Mouse (Mus musculus): ENCODE results near the gene Polq. TPM values are rescaled to one million over a fixed set of nuclear protein-coding genes. Genes with fewer than 3 reads are reported as not detected.
"Not testable (repeated sequence)": the region's sequence is repeated elsewhere in the genome, so short reads cannot be mapped to it uniquely, and the experiment has no call there.

Polq gene
- polyA plus RNA-seq, 1 experiment from 2014 or later, result 2.0 TPM

- Histone ChIP-seq H3K27me3 (replicated peaks; ENCODE audit: control insufficient read depth, insufficient read depth, low read length) (no peaks in the 10 kb centered on the region), H3K4me2 (ENCODE audit: low read length) (no peak overlapping the region), H3K36me3 (ENCODE audit: control insufficient read depth, insufficient read depth, low read length) (peaks cover 12% of the 10 kb centered on the region), H3K9me3 (ENCODE audit: control insufficient read depth, low read length) (no peaks in the 10 kb centered on the region), H3K27ac (ENCODE audit: low read depth, low read length) (no peak overlapping the region), H3K4me3 (ENCODE audit: low read length) (no peak overlapping the region), H3K4me1 (ENCODE audit: control insufficient read depth, insufficient read depth, low read depth, low read length) (no peaks in the 10 kb centered on the region), H3K9ac (ENCODE audit: low read depth, low read length) (no peak overlapping the region)
- over 99% methylated on average over 4 of the region's 4 CpGs for WGBS
- no peak for ATAC-seq
These were observed 49.7 kb downstream of the Polq start for GRCm38 (mm10) chr16:37061261-37061660.

GRCm38 (mm10) chr16:37072354-37072753 lies 60.8 kb downstream of the Polq start:
- H3K4me2 ChIP-seq (ENCODE audit: low read length), result no peak overlapping the region
- H3K36me3 ChIP-seq (ENCODE audit: control insufficient read depth, insufficient read depth, low read length), result no peaks in the 10 kb centered on the region
- H3K4me3 ChIP-seq (ENCODE audit: low read length), result no peak overlapping the region
- WGBS, result 96% methylated on average over 5 of the region's 5 CpGs
- no peak overlapping the region for H3K27ac ChIP-seq (ENCODE audit: low read depth, low read length)
- H3K27me3 ChIP-seq (replicated peaks; ENCODE audit: control insufficient read depth, insufficient read depth, low read length), result no peaks in the 10 kb centered on the region
- ATAC-seq, result no peak
- no peaks in the 10 kb centered on the region for H3K9me3 ChIP-seq (ENCODE audit: control insufficient read depth, low read length)
- no peak overlapping the region for H3K9ac ChIP-seq (ENCODE audit: low read depth, low read length)
- H3K4me1 ChIP-seq (ENCODE audit: control insufficient read depth, insufficient read depth, low read depth, low read length), result no peaks in the 10 kb centered on the region

GRCm38 (mm10) chr16:37089648-37090047 lies 78.1 kb downstream of the Polq start:
- Histone ChIP-seq H3K4me1 (ENCODE audit: control insufficient read depth, insufficient read depth, low read depth, low read length) (no peaks in the 10 kb centered on the region), H3K9ac (ENCODE audit: low read depth, low read length) (no peak overlapping the region), H3K4me2 (ENCODE audit: low read length) (no peak overlapping the region), H3K9me3 (ENCODE audit: control insufficient read depth, low read length) (no peaks in the 10 kb centered on the region), H3K27me3 (replicated peaks; ENCODE audit: control insufficient read depth, insufficient read depth, low read length) (no peaks in the 10 kb centered on the region), H3K27ac (ENCODE audit: low read depth, low read length) (no peak overlapping the region), H3K4me3 (ENCODE audit: low read length) (no peak overlapping the region), H3K36me3 (ENCODE audit: control insufficient read depth, insufficient read depth, low read length) (peaks cover 2% of the 10 kb centered on the region; the same call in 1 of the 2 replicates)
- no peak for ATAC-seq
- WGBS, result 87% methylated on average over 1 of the region's 1 CpGs

DNA sequence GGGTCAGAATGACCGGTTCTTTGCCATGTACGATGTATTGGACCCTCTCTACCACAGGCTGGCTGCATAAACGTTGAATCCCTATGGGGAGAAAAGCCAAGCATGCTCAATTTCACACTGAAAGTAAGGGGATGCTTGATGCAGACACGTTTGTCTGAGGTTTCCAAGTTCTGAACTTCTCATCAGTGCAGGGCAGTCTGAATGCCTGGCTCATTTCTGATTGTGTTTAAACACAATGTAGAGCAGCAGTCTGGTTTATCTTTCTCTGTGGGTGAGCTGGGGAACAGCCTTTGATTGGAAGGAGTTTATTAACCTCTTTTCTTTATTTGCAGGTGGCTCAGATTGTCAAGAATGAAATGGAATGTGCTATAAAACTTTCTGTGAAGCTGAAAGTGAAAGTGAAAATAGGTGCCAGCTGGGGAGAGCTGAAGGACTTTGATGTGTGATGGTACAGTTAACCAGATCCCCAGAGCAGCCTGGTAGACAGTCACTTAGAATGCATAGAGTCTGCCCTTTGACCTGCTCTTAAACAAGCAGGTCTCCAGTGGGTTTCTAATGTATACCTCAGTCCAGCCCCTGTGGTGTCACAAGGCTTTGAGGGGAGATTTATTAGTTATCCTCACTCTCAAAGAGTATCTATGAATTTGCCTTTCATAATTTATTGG lies 82.7 kb downstream of the Polq start:
- WGBS, result 65% methylated on average over 4 of the region's 4 CpGs
- no peaks in the 10 kb centered on the region for H3K4me1 ChIP-seq (ENCODE audit: control insufficient read depth, insufficient read depth, low read depth, low read length)
- no peak for ATAC-seq
- H3K36me3 ChIP-seq (ENCODE audit: control insufficient read depth, insufficient read depth, low read length), result peaks cover 4% of the 10 kb centered on the region; the same call in 1 of the 2 replicates
- peaks cover 1% of the 10 kb centered on the region; the same call in 1 of the 2 replicates for H3K9me3 ChIP-seq (ENCODE audit: control insufficient read depth, low read length)
- H3K4me3 ChIP-seq (ENCODE audit: low read length), result no peak overlapping the region
- no peak overlapping the region for H3K27ac ChIP-seq (ENCODE audit: low read depth, low read length)
- no peaks in the 10 kb centered on the region for H3K27me3 ChIP-seq (replicated peaks; ENCODE audit: control insufficient read depth, insufficient read depth, low read length)
- H3K4me2 ChIP-seq (ENCODE audit: low read length), result no peak overlapping the region
- no peak overlapping the region for H3K9ac ChIP-seq (ENCODE audit: low read depth, low read length)

DNA sequence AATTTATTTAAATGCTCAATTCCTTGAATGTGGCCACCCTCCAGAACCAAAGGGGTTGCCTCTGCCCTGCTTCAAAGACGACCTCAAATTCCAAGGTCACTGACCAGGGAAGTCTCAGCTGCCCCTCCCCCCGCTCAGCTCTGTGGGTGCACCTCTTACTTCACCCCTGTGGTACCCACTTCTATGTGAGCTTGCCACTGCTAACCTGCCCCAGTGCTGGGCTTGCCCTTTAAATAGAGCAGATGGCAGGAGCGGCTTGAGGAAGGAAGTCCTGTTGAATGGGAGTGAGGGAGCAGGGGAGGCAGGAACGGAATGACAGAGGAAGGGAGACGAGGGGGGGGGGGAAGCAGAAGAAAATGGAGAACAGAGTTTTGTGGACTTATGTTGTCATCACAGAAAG lies 97.2 kb downstream of the Polq start:
- peak; percentile 63; the same call in 1 of the 2 replicates for ATAC-seq
- 35% methylated on average over 5 of the region's 5 CpGs for WGBS

GRCm38 (mm10) chr16:37109285-37109684 lies 97.7 kb downstream of the Polq start:
- WGBS, result 33% methylated on average over 3 of the region's 3 CpGs
- ATAC-seq, result peak; percentile 96
- no peaks in the 10 kb centered on the region for H3K9me3 ChIP-seq (ENCODE audit: control insufficient read depth, low read length)
- no peak overlapping the region for H3K4me3 ChIP-seq (ENCODE audit: low read length)
- no peak overlapping the region for H3K27ac ChIP-seq (ENCODE audit: low read depth, low read length)
- no peaks in the 10 kb centered on the region for H3K4me1 ChIP-seq (ENCODE audit: control insufficient read depth, insufficient read depth, low read depth, low read length)
- H3K36me3 ChIP-seq (ENCODE audit: control insufficient read depth, insufficient read depth, low read length), result no peaks in the 10 kb centered on the region
- H3K9ac ChIP-seq (ENCODE audit: low read depth, low read length), result no peak overlapping the region
- H3K27me3 ChIP-seq (replicated peaks; ENCODE audit: control insufficient read depth, insufficient read depth, low read length), result no peaks in the 10 kb centered on the region
- no peak overlapping the region for H3K4me2 ChIP-seq (ENCODE audit: low read length)

More for the DNA sequence above, 97.2 kb downstream of the Polq start:
- H3K9ac ChIP-seq (ENCODE audit: low read depth, low read length), result no peak overlapping the region; the same call in 1 of the 2 replicates
- no peak overlapping the region for H3K27ac ChIP-seq (ENCODE audit: low read depth, low read length)
- no peak overlapping the region for H3K4me2 ChIP-seq (ENCODE audit: low read length)
- H3K9me3 ChIP-seq (ENCODE audit: control insufficient read depth, low read length), result no peaks in the 10 kb centered on the region
- no peaks in the 10 kb centered on the region for H3K27me3 ChIP-seq (replicated peaks; ENCODE audit: control insufficient read depth, insufficient read depth, low read length)
- H3K4me3 ChIP-seq (ENCODE audit: low read length), result no peak overlapping the region
- H3K36me3 ChIP-seq (ENCODE audit: control insufficient read depth, insufficient read depth, low read length), result no peaks in the 10 kb centered on the region
- no peaks in the 10 kb centered on the region for H3K4me1 ChIP-seq (ENCODE audit: control insufficient read depth, insufficient read depth, low read depth, low read length)

DNA sequence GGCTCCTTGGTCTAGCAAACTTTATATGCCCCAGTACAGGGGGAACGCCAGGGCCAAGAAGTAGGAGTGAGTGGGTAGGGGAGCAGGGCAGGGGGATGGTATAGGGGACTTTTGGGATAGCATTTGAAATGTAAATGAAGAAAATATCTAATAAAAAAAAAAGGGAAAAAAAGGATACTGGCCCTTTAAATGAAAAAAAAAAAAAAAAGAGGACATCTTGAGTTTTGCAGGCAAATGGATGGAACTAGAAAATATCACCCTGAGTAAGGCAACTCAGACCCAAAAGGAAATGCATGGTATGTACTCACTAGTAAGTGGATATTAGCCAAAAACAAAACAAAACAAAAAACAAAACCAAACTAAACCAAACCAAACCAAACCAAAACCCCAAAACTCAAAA lies 113.6 kb downstream of the Polq start:
- not testable (repeated sequence) for H3K9ac ChIP-seq (ENCODE audit: low read depth, low read length); H3K4me1 ChIP-seq (ENCODE audit: control insufficient read depth, insufficient read depth, low read depth, low read length); H3K4me2 ChIP-seq (ENCODE audit: low read length); H3K27me3 ChIP-seq (replicated peaks; ENCODE audit: control insufficient read depth, insufficient read depth, low read length); H3K36me3 ChIP-seq (ENCODE audit: control insufficient read depth, insufficient read depth, low read length); ATAC-seq; H3K9me3 ChIP-seq (ENCODE audit: control insufficient read depth, low read length); H3K4me3 ChIP-seq (ENCODE audit: low read length); H3K27ac ChIP-seq (ENCODE audit: low read depth, low read length)
- WGBS, result 100% methylated on average over 1 of the region's 1 CpGs

Other genes with a start within 250 kb of the Polq start
- 15.3 and 17.9 TPM in 2 replicates for gene Slc15a2, start 226.8 kb upstream of the Polq start, polyA plus RNA-seq (2015; fragmentation: Nextera tagmentation; extraction: Ambion mirVana)
- gene Iqcb1, start 183.4 kb upstream of the Polq start, polyA plus RNA-seq (2015; fragmentation: Nextera tagmentation; extraction: Ambion mirVana), result 55.9 and 59.1 TPM in 2 replicates
- 0.50 and 0.66 TPM in 2 replicates for gene Eaf2, start 136.8 kb upstream of the Polq start, polyA plus RNA-seq (2015; fragmentation: Nextera tagmentation; extraction: Ambion mirVana)
- 72.5 and 74.4 TPM in 2 replicates for gene Golgb1, start 136.6 kb upstream of the Polq start, polyA plus RNA-seq (2015; fragmentation: Nextera tagmentation; extraction: Ambion mirVana)
- 2.3 and 2.4 TPM in 2 replicates for gene Hcls1, start 76.8 kb upstream of the Polq start, polyA plus RNA-seq (2015; fragmentation: Nextera tagmentation; extraction: Ambion mirVana)
- 0.04 and 0.06 TPM in 2 replicates for gene Fbxo40, start 21.3 kb upstream of the Polq start, polyA plus RNA-seq (2015; fragmentation: Nextera tagmentation; extraction: Ambion mirVana)